16 mouse cellular contexts compared by ENCODE assay signal in genomic region chr9:33691731-33692130, GRCm38 (mm10).
"Had no signal": no experiment of that assay in that cellular context is flagged by ENCODE, and none has a peak within 500 bp of the region (broad histone marks: within the 10 kb centered on the region; RNA-seq: fewer than 3 reads in every experiment).

No protein-coding gene starts in this region.

- H3K4me3 ChIP-seq: neural tube, embryonic 12.5 days; neural tube, embryonic 13.5 days; neural tube, embryonic 15.5 days; stomach, embryonic 15.5 days had no signal

- H3K9me3 ChIP-seq: neural tube, embryonic 12.5 days; neural tube, embryonic 13.5 days; neural tube, embryonic 15.5 days; stomach, embryonic 15.5 days had no signal

- H3K4me1 ChIP-seq: neural tube, embryonic 12.5 days; neural tube, embryonic 13.5 days; neural tube, embryonic 15.5 days; stomach, embryonic 15.5 days had no signal

- H3K36me3 ChIP-seq: neural tube, embryonic 12.5 days; neural tube, embryonic 13.5 days; neural tube, embryonic 15.5 days; stomach, embryonic 15.5 days had no signal

- H3K27me3 ChIP-seq: neural tube, embryonic 12.5 days; neural tube, embryonic 13.5 days; neural tube, embryonic 15.5 days; stomach, embryonic 15.5 days had no signal

- DNase-seq: right cerebral cortex, adult 18-20 months; right cerebral cortex, postnatal 14 days; right cerebral cortex, postnatal 25 days; right cerebral cortex, postnatal 4 days; spleen, adult 18-20 months; thymus, adult 18-20 months; thymus, adult 2 months; thymus, postnatal 14 days; thymus, postnatal 25 days; thymus, postnatal 36 days; thymus, postnatal 4 days had no signal

- H3K27ac ChIP-seq: neural tube, embryonic 12.5 days; neural tube, embryonic 13.5 days; neural tube, embryonic 15.5 days; stomach, embryonic 15.5 days; stomach, postnatal 0 days had no signal
